Mouse (Mus musculus): Measurements from ENCODE around the gene Agrp. TPM values are rescaled to one million over a fixed set of nuclear protein-coding genes. Genes with fewer than 3 reads are reported as not detected.

Agrp gene
- 1.2 TPM in 1 of 2 replicates, not detected in the other for total RNA-seq (2021)
- long read RNA-seq, partial matches to known transcripts, result 0 of 2 reads
- long read RNA-seq, other reads (novel, unspliced or antisense), result 2 of 2 reads

DNA sequence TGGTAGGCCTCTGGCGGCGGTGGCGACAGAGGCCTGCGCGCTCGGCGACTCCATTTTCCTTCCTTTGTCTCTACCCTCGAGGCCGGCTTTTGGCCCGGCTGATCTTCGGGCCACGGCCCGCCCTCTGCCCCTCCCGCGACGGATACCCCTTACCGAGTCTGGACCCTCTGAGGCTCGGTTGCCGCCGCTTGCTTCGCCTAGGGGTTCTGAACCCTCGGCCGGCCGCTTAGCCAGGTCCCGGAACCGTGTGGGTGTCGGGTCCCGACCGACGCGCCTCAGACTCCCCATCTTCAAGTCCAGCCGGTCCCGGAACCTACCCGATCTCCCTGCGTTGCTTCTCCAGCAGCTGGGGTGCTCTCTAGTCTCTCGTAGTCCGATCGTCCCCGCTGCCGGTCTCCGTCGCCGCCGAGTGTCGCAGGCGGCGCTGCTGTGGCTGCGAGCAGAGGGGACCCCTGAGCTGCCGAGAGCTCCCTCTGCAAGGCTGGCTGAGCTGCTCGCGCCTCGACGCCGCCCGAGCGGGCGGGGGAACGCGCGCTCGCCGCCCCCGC lies at the start of gene Agrp:
Gene Agrp (minus strand): TSS at position 431 of the 548 bp plus-strand sequence.
- DNase-seq, result peak; percentile 54

DNA sequence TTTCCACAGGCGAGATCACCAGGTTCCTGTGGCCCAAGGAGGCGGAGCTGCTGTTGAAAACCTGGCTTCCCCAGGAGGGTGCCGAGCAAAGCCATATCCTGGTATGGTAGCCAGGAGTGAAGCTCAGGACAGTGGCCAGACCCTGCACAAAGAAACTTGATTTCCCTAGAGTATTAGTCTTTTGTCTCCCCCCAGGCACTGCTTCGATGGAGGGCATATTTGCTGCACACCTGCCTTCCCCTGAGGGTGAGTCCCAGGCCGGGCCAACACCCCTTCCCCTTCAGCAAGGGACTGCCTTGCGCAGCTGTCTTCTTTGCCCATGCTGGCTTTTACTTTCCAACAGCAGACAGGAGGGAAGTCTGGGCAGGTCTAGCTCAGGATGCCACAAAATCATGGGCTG lies 49.4 kb upstream of the Agrp start:
- DNase-seq, result no peak

GRCm38 (mm10) chr8:105685796-105686308 lies 48.7 kb upstream of the Agrp start, which contains the start of gene Carmil2:
Carmil2 (plus strand) TSS chr8:105686274.
- DNase-seq, result peak; percentile 65

- DNase-seq, result no peak
These were observed 48.1 kb upstream of the Agrp start for GRCm38 (mm10) chr8:105685325-105685724.

DNA sequence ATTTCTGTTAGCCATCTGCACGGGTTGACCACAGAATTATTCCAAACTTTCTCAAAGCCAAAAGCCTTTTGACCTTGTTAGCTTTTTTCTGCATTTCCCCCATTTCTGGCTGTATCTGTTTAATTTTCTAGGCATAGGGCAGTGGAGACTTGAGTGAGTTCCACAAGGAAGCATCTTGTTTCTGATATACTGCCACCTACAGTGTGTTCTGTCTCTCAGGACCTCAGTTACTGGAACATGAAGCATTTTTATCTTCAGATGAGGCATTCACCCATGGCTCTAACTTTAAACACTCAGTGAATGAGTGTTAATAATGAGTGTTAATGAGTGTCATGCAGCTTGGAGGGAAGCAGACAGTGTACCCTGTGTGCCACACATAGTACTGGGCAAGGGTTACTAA lies 40.7 kb upstream of the Agrp start:
- DNase-seq, result no peak

- no peak for DNase-seq
These were observed 24.0 kb upstream of the Agrp start for GRCm38 (mm10) chr8:105661167-105661566.

DNA sequence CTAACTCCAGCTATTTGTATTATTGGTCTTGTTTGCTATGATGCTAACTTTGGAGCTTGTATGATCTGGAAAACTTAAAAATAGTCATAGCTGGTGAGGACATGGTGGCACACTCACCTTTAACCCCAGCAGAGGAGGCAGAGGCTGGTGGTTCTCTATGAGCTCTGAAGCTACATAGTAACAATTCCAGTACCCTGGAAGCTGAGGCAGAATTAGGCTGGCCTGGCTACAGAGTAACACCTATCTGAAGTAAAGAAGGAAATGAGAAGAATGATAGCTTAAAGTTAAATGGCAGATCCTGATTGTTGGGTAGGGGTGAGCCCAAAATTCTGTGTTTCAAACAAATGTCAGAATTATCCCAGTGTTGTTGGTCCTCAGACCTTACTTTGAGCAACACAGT lies 20.4 kb upstream of the Agrp start:
- DNase-seq, result no peak

DNA sequence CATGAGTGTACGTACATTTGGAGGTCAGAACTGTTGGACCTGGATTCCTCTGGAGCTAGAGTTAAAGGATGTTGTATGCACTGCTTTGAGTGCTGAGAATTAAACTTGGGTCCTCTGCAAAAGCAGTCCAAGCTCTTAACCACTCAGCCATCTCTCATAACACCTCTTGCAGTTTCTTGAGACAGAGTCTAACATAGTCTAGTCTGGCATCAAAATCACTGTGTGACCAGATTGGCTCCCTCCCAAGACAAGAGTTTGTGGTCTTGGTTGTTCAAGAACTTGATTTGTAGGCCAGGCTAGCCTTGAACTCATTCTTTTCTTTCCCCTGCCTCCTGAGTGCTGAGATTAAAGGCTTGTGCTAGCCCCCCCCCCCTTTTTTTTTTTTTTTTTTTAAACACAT lies 11.7 kb upstream of the Agrp start:
- no peak for DNase-seq

- DNase-seq, result no peak
These were observed 8.0 kb upstream of the Agrp start for GRCm38 (mm10) chr8:105645205-105645604.

GRCm38 (mm10) chr8:105640511-105640910 lies 3.3 kb upstream of the Agrp start:
- DNase-seq, result no peak

- no peak for DNase-seq
These were observed 2.6 kb upstream of the Agrp start for GRCm38 (mm10) chr8:105639835-105640234.

GRCm38 (mm10) chr8:105638510-105638909 lies 1.3 kb upstream of the Agrp start:
- DNase-seq, result no peak

DNA sequence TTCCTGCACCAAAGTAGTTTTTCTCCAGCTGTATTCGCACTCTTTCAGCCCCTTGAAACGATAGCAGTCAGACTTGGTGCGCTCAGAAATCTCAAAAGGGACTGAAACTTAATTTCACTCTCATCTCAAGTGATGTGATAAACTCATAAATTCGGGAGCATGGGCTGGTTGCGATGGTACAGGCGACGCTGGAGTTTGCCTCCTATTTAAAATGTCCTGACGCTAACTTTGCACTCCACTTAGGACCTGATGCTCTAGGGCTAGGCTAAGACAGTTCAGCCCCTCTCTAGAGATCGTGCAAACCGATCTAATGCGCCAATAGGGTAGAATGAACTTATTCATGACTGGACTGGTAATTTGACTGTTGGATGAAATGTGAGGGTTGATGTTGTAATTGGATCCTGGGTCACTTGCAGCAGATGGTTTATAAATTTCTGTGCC lies 428 bp upstream of the Agrp start:
- no peak for DNase-seq

- peak; percentile 93 for DNase-seq
These were observed 903 bp downstream of the Agrp start, which contains the start of gene Ctcf for GRCm38 (mm10) chr8:105636018-105636962. Ctcf (plus strand) TSS chr8:105636568.

GRCm38 (mm10) chr8:105635481-105635880 lies 1.7 kb downstream of the Agrp start:
- no peak for DNase-seq

GRCm38 (mm10) chr8:105634771-105635458 lies 2.3 kb downstream of the Agrp start:
- DNase-seq, result no peak

- DNase-seq, result no peak
These were observed 7.9 kb downstream of the Agrp start for GRCm38 (mm10) chr8:105629337-105629736.

DNA sequence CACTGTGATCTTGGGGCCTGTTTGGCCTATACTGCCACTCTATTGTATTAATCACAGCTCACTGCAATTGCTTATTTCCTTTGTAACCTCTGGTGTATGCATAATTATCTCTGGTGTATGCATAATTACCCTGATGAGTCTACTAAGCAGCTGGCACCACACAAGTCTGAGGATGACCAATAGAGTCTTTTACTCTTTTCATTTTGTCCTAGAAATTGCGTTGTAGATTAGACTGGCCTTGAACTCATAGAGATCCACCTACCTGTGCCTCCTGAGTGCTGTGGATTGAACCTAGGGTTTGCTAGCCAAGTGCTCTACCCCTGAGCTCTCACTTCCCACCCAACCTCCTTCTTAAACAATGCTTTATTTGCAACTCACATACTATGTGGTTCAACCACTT lies 11.1 kb downstream of the Agrp start:
- no peak for DNase-seq

DNA sequence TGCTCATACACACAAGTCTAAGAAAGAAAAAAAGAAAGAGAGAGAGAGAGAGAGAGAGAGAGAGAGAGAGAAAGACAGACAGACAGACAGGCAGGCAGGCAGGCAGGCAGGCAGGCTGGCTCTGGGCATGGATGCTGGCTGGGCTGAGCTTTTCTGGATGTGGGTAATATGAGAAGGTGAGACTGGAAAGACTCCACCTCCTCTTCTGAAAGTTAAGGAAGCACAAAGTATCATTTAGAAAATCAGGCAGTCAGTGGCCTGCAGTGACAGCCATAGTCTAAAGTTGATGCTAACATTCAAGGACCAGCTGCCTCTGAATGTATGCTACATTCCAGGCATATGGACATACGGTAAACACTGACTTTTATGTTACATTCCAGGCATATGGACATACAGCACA lies 12.4 kb downstream of the Agrp start:
- no peak for DNase-seq

- no peak for DNase-seq
These were observed 12.8 kb downstream of the Agrp start for GRCm38 (mm10) chr8:105624401-105624800.

DNA sequence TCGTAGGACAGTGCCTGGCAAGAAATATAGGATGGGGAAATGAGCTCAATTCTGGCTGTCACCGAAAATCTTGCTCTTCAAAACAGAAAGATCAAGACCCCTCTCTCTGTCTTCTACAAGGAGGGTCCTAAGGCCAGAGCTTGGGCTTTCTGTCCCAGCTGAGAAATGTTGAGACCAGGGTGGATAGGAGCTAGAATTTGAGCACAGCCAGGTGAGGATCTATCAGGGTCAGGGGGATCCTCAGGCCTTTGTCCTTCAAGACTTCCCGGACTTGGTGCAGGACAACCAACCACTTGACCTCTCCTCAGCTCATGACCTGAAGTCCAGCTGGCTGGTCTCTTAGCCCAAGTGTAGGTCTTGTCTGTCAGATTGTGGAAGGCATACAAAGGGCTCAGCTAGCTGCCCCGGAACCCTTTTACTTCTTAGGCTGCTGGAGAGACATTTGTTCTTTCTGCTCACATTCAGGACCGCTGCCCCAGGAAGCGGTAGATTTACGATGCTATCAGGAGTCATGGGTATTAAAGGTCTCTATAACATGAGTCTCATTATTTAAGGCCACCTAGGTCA lies 13.4 kb downstream of the Agrp start:
- no peak for DNase-seq

DNA sequence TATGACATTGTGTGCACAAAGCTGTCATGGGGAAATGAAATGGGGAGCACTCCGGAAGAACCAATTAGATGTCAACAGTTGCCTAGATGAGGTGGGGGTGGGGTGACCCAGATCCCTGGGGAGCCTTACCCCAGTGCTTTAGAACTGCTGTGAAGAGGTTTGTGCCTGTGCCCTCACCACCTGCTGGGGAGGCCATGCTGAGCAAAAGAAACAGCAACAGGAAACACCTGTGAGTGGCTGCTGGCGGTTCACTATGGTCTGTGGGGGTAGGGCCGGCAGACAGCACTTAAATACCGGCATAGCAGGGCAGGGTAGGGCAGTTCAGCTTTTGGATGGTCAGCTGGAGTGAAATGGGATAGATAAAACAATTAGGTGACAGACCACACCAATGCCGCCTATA lies 14.1 kb downstream of the Agrp start:
- no peak for DNase-seq

All from adrenal gland, postnatal 25 days (tissue).